Mouse (Mus musculus) cerebellum, adult 9-10 months (tissue): ENCODE results near the gene Gm21865.
"Not testable (repeated sequence)": the region's sequence is repeated elsewhere in the genome, so short reads cannot be mapped to it uniquely, and the experiment has no call there.

Source experiments
- DNase-seq: peaks from one replicate; pipeline ENCODE4 v3.0.0; 2022

The Gm21865 gene

GRCm38 (mm10) chrY:40316803-40317202 is at the start of gene Gm21865:
Gene Gm21865, minus strand, starts transcription at chrY:40316903.
- DNase-seq, result not testable (repeated sequence)
